Mouse (Mus musculus) small intestine, adult 10 weeks (tissue): ENCODE results near the gene Sat2. TPM values are rescaled to one million over a fixed set of nuclear protein-coding genes. Genes with fewer than 3 reads are reported as not detected.

ENCODE experiments used
- polyA plus RNA-seq: library from polyadenylated mRNA; stranded (reverse); fragments of 350-450 nt; fragmentation: Illumina TruSeq; extraction: RNeasy Lipid Tissue Mini Kit (QIAGEN cat#74804); gene quantifications from one replicate; pipeline ENCODE4 v1.2.3, GENCODE M21; 2014; ENCODE audit warnings: low replicate concordance

Sat2 gene
- 0.97 TPM for polyA plus RNA-seq

GRCm38 (mm10) chr11:69621571-69622268 is at the start of gene Sat2:
Gene Sat2, plus strand, starts transcription at chr11:69622024.

DNA sequence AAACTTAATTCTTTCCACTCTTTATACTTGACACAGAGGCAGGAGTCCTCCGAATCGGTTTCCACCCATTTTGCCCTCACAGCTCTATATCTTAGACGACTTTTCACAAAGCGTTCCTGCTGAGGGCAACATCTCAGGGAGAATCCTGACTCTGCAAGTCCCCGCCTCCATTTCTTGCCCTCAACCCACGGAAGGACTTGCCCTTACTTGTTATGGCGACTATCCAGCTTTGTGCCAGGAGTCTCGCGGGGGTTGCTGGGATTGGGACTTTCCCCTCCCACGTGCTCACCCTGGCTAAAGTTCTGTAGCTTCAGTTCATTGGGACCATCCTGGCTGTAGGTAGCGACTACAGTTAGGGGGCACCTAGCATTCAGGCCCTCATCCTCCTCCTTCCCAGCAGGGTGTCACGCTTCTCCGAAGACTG is 41.7 kb upstream of the Sat2 start, which contains the start of the genes Wrap53 and Trp53:
Wrap53 (minus strand) TSS at position 165 of the 424 bp plus-strand sequence.
Trp53 (plus strand) TSS at position 269 of the 424 bp plus-strand sequence.

DNA sequence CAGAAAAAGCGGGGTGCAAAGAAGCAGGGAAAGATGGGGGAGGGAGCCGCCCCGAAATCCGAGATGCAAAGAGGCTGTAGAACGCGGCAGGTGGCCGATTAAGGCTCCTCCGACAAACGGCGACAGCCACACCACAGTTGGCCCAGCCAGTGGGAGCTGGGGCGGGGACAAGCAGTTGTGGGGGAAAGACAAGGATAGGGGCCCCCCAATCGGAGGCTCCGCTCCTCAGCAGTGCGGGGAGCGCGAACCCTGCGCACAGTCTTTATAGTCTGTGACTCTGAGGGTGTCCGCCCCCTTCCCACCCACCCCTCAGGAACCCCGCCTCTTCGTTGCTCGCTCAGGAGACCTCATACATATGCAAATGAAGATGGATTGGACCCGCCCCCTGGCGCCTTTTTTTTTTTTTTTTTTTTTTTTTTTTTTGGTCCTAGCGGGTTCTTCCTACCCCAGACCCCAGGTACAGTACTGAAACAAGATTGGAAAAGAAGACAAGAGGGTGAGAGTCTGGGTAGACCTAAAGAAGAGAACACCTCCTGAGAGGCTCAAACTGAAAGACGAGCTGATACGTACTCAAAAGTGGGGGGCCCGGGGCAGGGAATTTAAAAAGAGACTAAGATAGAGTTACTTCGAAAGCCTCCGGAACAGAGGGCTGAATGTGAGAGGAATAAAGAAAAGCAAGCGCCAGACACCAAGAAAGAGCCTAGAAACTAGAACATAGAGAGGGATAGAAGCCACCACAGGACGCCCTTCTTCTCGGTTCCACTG is 15.9 kb upstream of the Sat2 start, which contains the start of gene Atp1b2:
Atp1b2 (minus strand) TSS at position 217 of the 765 bp plus-strand sequence.

GRCm38 (mm10) chr11:69617805-69618204 is 4.0 kb upstream of the Sat2 start, which contains the start of gene Shbg:
Gene Shbg, minus strand, starts transcription at chr11:69617905.

DNA sequence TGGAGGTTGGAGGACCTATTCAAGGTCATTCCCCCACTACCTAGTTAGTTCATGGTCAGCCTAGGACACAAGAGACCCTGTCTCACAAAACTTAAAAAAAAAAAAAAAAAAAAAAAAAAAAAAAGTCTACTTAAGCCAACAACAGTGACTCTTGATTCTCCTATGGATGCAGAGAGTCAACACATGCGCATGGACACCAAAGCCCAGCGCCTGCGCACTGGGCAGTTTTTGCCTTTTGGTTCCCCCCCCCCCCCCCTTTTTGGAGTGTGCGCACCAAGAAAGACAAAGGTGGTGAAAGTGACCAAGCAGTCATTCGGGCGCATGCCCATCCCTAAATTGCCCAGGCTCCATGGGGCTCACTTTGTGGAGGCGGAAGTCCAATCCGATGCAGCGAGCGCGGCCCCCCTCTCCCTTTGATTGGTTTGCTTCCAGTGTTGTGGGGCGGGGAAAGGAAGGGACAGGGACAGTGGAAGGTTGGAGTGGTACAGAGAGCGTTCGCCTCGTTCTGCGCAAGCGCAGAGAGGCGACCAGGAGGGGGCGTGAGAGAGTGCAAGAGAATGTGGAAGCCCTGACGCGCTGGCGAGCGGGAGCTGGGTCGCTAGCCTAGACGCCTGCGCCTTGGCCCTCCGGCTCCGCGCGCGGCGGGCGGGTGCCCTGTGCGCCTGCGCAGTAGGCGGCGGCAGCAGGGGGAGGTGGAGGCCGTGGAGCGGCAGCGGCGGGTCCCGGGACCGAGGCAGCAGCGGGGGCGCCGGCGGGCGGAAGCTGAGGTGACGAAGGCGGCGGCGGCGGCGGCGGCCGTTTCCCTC is 10.7 kb downstream of the Sat2 start, which contains the start of gene Fxr2:
Fxr2 (plus strand) TSS at position 707 of the 806 bp plus-strand sequence.

DNA sequence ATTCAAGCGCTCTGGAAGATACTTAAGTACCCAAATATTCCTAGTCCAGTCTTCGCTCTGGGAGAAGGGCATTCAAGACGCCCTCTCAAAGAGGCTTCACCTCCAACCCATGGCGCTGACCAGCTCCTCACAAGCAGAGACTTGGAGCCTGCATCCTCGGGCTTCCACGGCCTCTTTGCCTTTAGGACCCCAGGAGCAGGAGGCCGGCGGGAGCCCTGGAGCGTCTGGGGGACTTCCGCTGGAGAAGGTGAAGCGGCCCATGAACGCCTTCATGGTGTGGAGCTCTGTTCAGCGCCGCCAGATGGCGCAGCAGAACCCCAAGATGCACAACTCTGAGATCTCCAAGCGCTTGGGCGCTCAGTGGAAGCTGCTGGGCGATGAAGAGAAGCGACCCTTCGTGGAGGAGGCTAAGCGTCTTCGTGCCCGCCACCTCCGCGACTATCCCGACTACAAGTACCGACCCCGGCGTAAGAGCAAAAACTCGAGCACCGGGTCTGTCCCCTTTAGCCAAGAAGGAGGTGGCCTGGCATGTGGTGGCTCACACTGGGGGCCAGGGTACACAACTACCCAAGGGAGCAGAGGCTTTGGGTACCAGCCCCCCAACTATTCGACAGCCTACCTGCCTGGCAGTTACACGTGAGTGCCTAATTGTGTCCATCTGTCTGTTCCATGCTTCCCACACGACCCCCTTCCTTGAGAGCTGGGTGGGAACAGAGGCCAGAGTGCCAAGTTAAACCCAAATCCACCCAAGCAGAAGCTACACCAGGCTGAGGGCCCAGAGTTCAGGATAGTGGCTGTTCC is 33.6 kb downstream of the Sat2 start, which contains the start of gene Sox15:
Sox15 (plus strand) TSS at position 51 of the 801 bp plus-strand sequence.

DNA sequence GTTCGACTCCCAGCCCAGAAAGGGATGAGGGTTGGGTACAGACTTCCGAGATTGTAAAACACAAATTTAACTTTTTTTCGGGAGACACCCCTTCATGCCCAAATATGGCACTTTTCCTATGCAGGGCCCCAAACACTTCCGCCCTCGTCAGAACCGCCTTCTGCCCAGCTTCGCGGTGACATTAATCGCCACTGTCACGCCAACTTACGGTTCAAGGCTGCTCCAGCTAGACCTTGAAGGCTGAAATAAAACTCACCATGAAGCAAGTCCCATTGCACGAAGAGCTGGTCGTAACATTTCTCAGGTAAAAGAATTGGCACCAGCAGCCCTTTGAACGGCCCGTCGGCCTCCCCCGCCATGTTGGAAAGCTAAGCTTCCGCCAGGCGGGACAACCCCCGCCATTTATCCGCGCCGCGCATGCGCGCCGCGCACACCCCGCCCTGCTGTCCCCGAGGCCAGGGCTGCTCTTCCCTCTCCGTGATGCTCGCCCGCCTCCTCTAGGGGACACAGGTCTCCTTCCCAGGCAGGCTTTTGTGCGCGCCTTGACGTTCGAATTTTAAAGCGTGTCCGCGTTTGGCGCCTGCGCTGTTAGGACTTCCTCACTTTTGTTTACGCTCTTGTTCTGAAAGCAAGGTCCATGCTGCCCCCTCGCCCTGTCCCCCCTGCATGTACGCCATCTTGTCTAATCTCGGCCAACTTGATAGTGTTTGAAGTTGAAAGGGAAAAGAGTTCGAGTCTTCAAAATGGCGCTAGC is 40.6 kb downstream of the Sat2 start, which contains the start of gene Mpdu1:
Mpdu1 (minus strand) TSS at position 430 of the 754 bp plus-strand sequence.

GRCm38 (mm10) chr11:69665961-69666664 is 44.3 kb downstream of the Sat2 start, which contains the start of gene Cd68:
Gene Cd68, minus strand, starts transcription at chr11:69666153.

DNA sequence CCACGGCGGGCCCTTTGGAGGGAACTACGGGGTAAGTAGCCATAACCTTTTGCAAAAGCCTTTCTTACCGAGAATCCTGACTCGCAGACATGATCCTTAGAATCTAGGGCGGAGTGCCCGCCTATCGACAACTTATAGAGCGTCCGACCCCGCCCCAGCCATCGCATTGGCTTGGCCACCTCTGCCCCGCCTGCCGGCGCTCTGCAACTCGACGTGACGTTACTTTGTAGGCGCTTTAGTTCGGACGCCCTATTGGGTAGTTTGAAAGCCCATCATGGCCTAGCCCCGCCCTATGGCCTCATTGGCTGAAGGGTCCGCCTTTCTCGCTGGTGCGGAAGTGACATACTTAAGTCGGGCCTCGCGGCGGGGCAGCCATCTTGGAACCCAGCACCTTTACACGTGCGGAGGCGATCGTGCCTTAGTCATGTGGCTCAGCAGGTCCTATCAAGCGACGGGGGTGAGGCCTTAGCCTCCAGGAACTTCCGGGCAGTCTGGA is 50.4 kb downstream of the Sat2 start, which contains the start of gene Eif4a1:
Eif4a1 (minus strand) TSS at position 213 of the 496 bp plus-strand sequence.

Other genes with a start within 250 kb of the Sat2 start
- 3.7 TPM for gene Naa38, start 226.5 kb upstream of the Sat2 start, polyA plus RNA-seq
- gene Cyb5d1, start 226.4 kb upstream of the Sat2 start, polyA plus RNA-seq: 22.1 TPM
- gene Tmem88, start 223.8 kb upstream of the Sat2 start, polyA plus RNA-seq: 0.45 TPM
- 4.5 TPM for gene Kdm6b, start 208.3 kb upstream of the Sat2 start, polyA plus RNA-seq
- gene Dnah2, start 72.9 kb upstream of the Sat2 start, polyA plus RNA-seq: 0.37 TPM
- gene Efnb3, start 61.8 kb upstream of the Sat2 start, polyA plus RNA-seq: not detected
- 0.59 TPM for gene Wrap53, start 41.8 kb upstream of the Sat2 start, polyA plus RNA-seq
- 2.7 TPM for gene Trp53, start 41.7 kb upstream of the Sat2 start, polyA plus RNA-seq
- gene Atp1b2, start 16.1 kb upstream of the Sat2 start, polyA plus RNA-seq: 2.6 TPM
- not detected for gene Shbg, start 4.1 kb upstream of the Sat2 start, polyA plus RNA-seq
- gene Fxr2, start 11.0 kb downstream of the Sat2 start, polyA plus RNA-seq: 7.3 TPM
- not detected for gene Sox15, start 33.3 kb downstream of the Sat2 start, polyA plus RNA-seq
- 15.1 TPM for gene Mpdu1, start 40.6 kb downstream of the Sat2 start, polyA plus RNA-seq
- 1.7 TPM for gene Cd68, start 44.1 kb downstream of the Sat2 start, polyA plus RNA-seq
- gene Eif4a1, start 50.4 kb downstream of the Sat2 start, polyA plus RNA-seq: 261 TPM
- 73.2 TPM for gene Senp3, start 60.1 kb downstream of the Sat2 start, polyA plus RNA-seq
- gene Tnfsf13, start 63.8 kb downstream of the Sat2 start, polyA plus RNA-seq: 26.8 TPM
- 0.41 TPM for gene Tnfsf12, start 73.8 kb downstream of the Sat2 start, polyA plus RNA-seq
- 3.9 TPM for gene Tnfsfm13, start 74.1 kb downstream of the Sat2 start, polyA plus RNA-seq
- 15.6 TPM for gene Polr2a, start 136.6 kb downstream of the Sat2 start, polyA plus RNA-seq
- gene Slc35g3, start 139.9 kb downstream of the Sat2 start, polyA plus RNA-seq: not detected
- 8.3 TPM for gene Zbtb4, start 143.9 kb downstream of the Sat2 start, polyA plus RNA-seq
- gene Chrnb1, start 173.9 kb downstream of the Sat2 start, polyA plus RNA-seq: 4.4 TPM
- gene Fgf11, start 179.8 kb downstream of the Sat2 start, polyA plus RNA-seq: 4.6 TPM
- 10.2 TPM for gene Tmem102, start 183.6 kb downstream of the Sat2 start, polyA plus RNA-seq
- gene Gm39566, start 193.3 kb downstream of the Sat2 start, polyA plus RNA-seq: not detected
- gene Spem2, start 196.4 kb downstream of the Sat2 start, polyA plus RNA-seq: not detected
- gene Spem1, start 200.2 kb downstream of the Sat2 start, polyA plus RNA-seq: not detected
- gene Nlgn2, start 215.8 kb downstream of the Sat2 start, polyA plus RNA-seq: 0.15 TPM
- 4.2 TPM for gene Tmem256, start 216.5 kb downstream of the Sat2 start, polyA plus RNA-seq
- gene Plscr3, start 224.4 kb downstream of the Sat2 start, polyA plus RNA-seq: 0.33 TPM
- 5.0 TPM for gene Tnk1, start 236.7 kb downstream of the Sat2 start, polyA plus RNA-seq